Mouse (Mus musculus) cortical plate, adult 2 months (tissue): ENCODE results near the gene Zfp444.

Source experiments
- CTCF ChIP-seq: fragments of 200-500 bp; IDR thresholded peaks from 2 replicates; pipeline ENCODE4 v1.5.1; 2011; ENCODE audit warnings: mild to moderate bottlenecking, control low read depth, low read length; ENCODE audit not compliant: insufficient read depth; ENCODE audit errors: extremely low read depth
- POLR2A ChIP-seq: fragments of 200-500 bp; IDR thresholded peaks from 2 replicates; pipeline ENCODE4 v1.6.1; 2011; ENCODE audit warnings: mild to moderate bottlenecking, low read length, control low read depth; ENCODE audit not compliant: insufficient read depth; ENCODE audit errors: extremely low read depth

DNA sequence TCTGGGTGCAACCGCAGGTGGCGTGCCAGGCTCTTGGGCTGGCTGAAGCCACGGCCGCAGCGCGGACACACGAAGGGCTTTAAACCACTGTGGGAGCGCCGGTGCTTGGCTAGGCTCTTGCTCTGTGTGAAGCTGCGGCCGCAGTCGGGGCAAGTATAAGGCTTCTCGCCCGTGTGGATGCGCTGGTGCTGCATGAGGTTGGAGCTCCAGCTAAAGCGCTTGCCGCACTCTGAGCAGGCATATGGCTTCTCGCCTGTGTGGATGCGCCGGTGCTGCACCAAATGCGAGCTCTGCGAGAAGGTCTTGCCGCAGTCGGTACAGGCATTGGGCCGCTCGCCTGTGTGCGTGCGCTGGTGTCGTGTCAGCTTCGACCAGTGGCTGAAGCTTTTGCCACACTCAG, 39.4 kb upstream of the Zfp444 start:
- TF ChIP-seq POLR2A (no peak), CTCF (no peak)
